Mouse (Mus musculus): ENCODE measurements around the gene Tmed3. TPM values are rescaled to one million over a fixed set of nuclear protein-coding genes. Genes with fewer than 3 reads are reported as not detected.

Gene Tmed3
- total and polyA plus RNA-seq, 3 experiments = 24.1 to 40.5 (median 26.4) TPM

DNA sequence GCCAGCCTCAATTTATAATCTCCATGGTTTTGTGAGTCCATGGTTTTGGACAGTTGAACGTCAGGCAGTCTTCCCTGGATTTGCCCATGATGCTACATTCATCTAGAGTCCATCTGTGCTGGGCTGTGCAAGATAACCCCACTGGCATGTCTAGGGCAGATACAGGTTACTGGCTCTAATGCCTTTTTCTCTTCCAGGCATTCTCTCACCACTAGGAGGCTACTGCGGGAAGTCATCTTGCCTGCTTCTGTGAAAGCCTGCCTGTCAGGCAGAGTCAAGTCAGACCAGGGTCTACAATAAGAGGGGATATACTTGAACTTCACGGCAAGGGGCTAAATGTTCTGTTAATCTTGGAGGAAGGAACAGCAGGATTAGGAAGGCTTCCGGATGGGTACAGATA is 2.0 kb upstream of the Tmed3 start:
- Histone ChIP-seq H3K9ac (ENCODE audit: low read depth, low read length) (no peak overlapping the region), H3K4me3 (no peak overlapping the region), H3K79me2 (replicated peaks; ENCODE audit: control insufficient read depth, insufficient read depth, low read length) (no peaks in the 10 kb centered on the region), H3K27me3 (ENCODE audit: control insufficient read depth, insufficient read depth, low read length) (no peaks in the 10 kb centered on the region), H3K27ac (no peak overlapping the region), H3K36me3 (ENCODE audit: control insufficient read depth, insufficient read depth, low read length) (no peaks in the 10 kb centered on the region), H3K4me1 (ENCODE audit: control insufficient read depth, insufficient read depth, low read length) (peaks cover 3% of the 10 kb centered on the region; the same call in 1 of the 2 replicates)
- TF ChIP-seq POLR2A (IDR thresholded peaks at IDR 0.05; ENCODE audit: insufficient read depth, low read depth, low read length) (no peak), EP300 (IDR thresholded peaks at IDR 0.05; ENCODE audit: insufficient read depth, low read depth, low read length) (no peak), CTCF (IDR thresholded peaks at IDR 0.05) (peak; percentile 68)
- intact Hi-C loops (cut with DNase I) = loop anchor here (5.0 to 10.0 kb wide), 2 partner anchors 85 to 268 kb away; no protein-coding TSS in a partner anchor
- WGBS = 14% methylated on average over 4 of the region's 4 CpGs
- no peak for DNase-seq

DNA sequence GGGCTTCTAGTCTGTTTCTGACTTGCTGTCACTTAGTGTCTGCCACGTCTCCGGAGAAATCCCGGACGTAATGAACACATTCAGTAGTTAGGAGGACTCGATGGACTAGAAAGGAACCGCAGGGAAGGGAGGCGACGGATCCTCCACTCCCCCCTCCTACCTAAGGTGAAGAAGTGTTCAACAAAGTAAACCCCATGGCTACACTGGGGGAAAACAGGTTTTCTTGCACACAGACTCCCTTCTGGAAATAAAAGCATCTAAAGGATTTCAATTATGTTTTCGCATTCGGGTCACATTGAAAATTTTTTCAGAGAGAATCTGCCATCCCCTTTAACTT is 297 bp upstream of the Tmed3 start:
- 7% methylated on average over 10 of the region's 10 CpGs for WGBS
- H3K4me3 ChIP-seq = peak overlapping the region; percentile 68
- H3K36me3 ChIP-seq (ENCODE audit: control insufficient read depth, insufficient read depth, low read length) = no peaks in the 10 kb centered on the region
- H3K27ac ChIP-seq = peak overlapping the region; percentile 81
- TF ChIP-seq CTCF (IDR thresholded peaks at IDR 0.05) (no peak), EP300 (IDR thresholded peaks at IDR 0.05; ENCODE audit: insufficient read depth, low read depth, low read length) (no peak), POLR2A (IDR thresholded peaks at IDR 0.05; ENCODE audit: insufficient read depth, low read depth, low read length) (no peak)
- intact Hi-C loops (cut with DNase I) = loop anchor here (5.0 to 10.0 kb wide), 2 partner anchors 87 to 270 kb away; no protein-coding TSS in a partner anchor
- H3K9ac ChIP-seq (ENCODE audit: low read depth, low read length) = peak overlapping the region; percentile 39
- H3K4me1 ChIP-seq (ENCODE audit: control insufficient read depth, insufficient read depth, low read length) = peaks cover 3% of the 10 kb centered on the region; the same call in 1 of the 2 replicates
- no peaks in the 10 kb centered on the region for H3K79me2 ChIP-seq (replicated peaks; ENCODE audit: control insufficient read depth, insufficient read depth, low read length)
- H3K27me3 ChIP-seq (ENCODE audit: control insufficient read depth, insufficient read depth, low read length) = no peaks in the 10 kb centered on the region
- no peak for DNase-seq

DNA sequence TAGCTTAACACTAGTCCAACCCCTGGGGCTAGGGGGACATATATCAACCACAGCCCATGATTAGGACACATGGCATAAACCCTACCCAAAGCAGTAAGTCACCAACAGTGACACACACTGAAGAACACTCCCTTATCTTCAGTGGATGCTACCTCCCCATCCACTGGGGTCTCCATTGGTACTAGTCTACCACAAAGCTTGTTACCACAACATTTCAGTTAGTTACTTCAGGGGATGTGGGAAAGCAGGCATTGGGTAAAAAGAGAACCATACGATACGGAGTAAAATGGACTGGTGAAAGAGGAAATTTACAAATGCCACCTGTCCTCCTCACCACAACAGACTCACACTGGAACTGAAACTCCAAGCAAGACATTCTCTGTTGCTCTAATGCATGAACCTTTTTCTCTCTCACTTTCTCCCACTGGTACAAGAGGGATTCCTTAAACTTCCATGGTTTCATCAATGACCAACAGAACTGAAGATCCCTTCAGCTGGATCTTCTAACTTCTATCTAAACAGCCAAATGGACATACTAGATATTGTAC is 3.9 kb downstream of the Tmed3 start:
- H3K79me2 ChIP-seq (replicated peaks; ENCODE audit: control insufficient read depth, insufficient read depth, low read length) = no peaks in the 10 kb centered on the region
- H3K27ac ChIP-seq = no peak overlapping the region
- intact Hi-C loops (cut with DNase I) = loop anchor here (10.0 kb wide), 1 partner anchor 274 kb away; no protein-coding TSS in a partner anchor
- TF ChIP-seq EP300 (IDR thresholded peaks at IDR 0.05; ENCODE audit: insufficient read depth, low read depth, low read length) (no peak), POLR2A (IDR thresholded peaks at IDR 0.05; ENCODE audit: insufficient read depth, low read depth, low read length) (no peak), CTCF (IDR thresholded peaks at IDR 0.05) (no peak)
- H3K9ac ChIP-seq (ENCODE audit: low read depth, low read length) = no peak overlapping the region
- no peak for DNase-seq
- peaks cover 2% of the 10 kb centered on the region; the same call in 1 of the 2 replicates for H3K4me1 ChIP-seq (ENCODE audit: control insufficient read depth, insufficient read depth, low read length)
- no peaks in the 10 kb centered on the region; the same call in 1 of the 2 replicates for H3K36me3 ChIP-seq (ENCODE audit: control insufficient read depth, insufficient read depth, low read length)
- H3K27me3 ChIP-seq (ENCODE audit: control insufficient read depth, insufficient read depth, low read length) = no peaks in the 10 kb centered on the region
- WGBS = 88% methylated on average over 2 of the region's 2 CpGs
- H3K4me3 ChIP-seq = no peak overlapping the region

DNA sequence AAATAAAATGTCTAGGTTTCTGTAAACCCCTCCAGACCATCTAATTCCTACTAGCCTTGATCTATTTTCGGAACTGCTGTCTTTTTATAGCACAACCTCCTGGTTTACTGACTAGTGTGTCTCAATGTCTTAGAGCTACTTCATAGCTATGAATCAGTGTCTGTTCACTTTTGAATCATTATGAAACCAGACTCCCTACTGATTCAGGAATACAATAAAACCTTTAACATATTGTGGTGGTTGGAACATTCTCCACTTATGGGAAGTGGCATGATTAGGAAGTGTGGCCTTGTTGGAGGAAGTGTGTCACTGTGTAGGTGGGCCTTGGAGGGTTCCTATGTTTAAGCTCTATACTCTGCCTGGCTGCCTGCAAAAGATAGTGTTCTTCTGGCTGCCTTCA is 9.7 kb downstream of the Tmed3 start:
- Histone ChIP-seq H3K79me2 (replicated peaks; ENCODE audit: control insufficient read depth, insufficient read depth, low read length) (no peaks in the 10 kb centered on the region), H3K36me3 (ENCODE audit: control insufficient read depth, insufficient read depth, low read length) (no peaks in the 10 kb centered on the region; the same call in 1 of the 2 replicates), H3K4me3 (no peak overlapping the region), H3K9ac (ENCODE audit: low read depth, low read length) (no peak overlapping the region), H3K27ac (no peak overlapping the region), H3K4me1 (ENCODE audit: control insufficient read depth, insufficient read depth, low read length) (no peaks in the 10 kb centered on the region), H3K27me3 (ENCODE audit: control insufficient read depth, insufficient read depth, low read length) (no peaks in the 10 kb centered on the region)
- TF ChIP-seq CTCF (IDR thresholded peaks at IDR 0.05) (no peak), EP300 (IDR thresholded peaks at IDR 0.05; ENCODE audit: insufficient read depth, low read depth, low read length) (no peak), POLR2A (IDR thresholded peaks at IDR 0.05; ENCODE audit: insufficient read depth, low read depth, low read length) (no peak)
- 62% methylated on average over 1 of the region's 1 CpGs for WGBS
- intact Hi-C loops (cut with DNase I) = no loop called here
- no peak for DNase-seq

DNA sequence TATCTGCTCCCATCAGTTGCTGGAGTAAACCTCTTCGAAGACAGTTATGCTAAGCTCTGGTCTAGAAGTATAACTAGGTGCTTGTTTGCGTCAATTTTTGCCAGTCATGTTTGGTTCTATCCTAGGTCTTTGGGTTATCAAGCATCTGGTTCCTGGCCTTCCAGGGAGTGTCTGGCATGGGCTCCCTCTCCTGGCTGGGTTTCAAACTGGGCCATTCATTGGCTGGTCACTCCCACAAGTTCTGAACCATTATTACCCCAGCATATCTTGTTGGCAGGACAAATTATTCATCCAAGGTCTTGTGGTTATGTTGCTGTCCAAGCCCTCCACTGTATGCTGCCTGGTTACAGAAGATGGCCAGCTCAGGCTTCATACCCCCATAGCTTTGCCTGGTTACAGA is 11.2 kb downstream of the Tmed3 start:
- H3K4me3 ChIP-seq = no peak overlapping the region
- H3K27me3 ChIP-seq (ENCODE audit: control insufficient read depth, insufficient read depth, low read length) = no peaks in the 10 kb centered on the region
- no peaks in the 10 kb centered on the region for H3K79me2 ChIP-seq (replicated peaks; ENCODE audit: control insufficient read depth, insufficient read depth, low read length)
- intact Hi-C loops (cut with DNase I) = no loop called here
- TF ChIP-seq EP300 (IDR thresholded peaks at IDR 0.05; ENCODE audit: insufficient read depth, low read depth, low read length) (no peak), CTCF (IDR thresholded peaks at IDR 0.05) (no peak), POLR2A (IDR thresholded peaks at IDR 0.05; ENCODE audit: insufficient read depth, low read depth, low read length) (no peak)
- H3K9ac ChIP-seq (ENCODE audit: low read depth, low read length) = no peak overlapping the region
- H3K36me3 ChIP-seq (ENCODE audit: control insufficient read depth, insufficient read depth, low read length) = no peaks in the 10 kb centered on the region; the same call in 1 of the 2 replicates
- WGBS = 59% methylated on average over 2 of the region's 2 CpGs
- no peaks in the 10 kb centered on the region for H3K4me1 ChIP-seq (ENCODE audit: control insufficient read depth, insufficient read depth, low read length)
- DNase-seq = no peak
- no peak overlapping the region for H3K27ac ChIP-seq

DNA sequence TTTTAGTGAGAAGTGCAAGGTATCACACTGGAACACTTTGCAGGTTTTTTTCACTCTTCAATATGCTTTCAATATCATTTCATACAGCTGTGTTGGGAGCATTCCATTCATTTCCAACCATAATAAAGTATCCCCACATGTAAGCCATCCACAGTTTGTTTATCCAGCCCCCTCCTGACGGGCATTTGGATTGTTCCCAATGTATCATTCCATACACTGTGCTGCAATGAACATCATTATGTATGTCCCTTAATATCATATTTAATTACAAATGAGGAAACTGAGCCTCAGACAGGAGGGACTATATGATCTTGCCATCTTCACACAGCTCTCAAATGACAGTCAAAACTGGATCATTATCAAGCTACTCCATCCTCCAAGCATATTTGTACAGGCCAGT is 15.7 kb downstream of the Tmed3 start:
- no peak overlapping the region for H3K27ac ChIP-seq
- TF ChIP-seq CTCF (IDR thresholded peaks at IDR 0.05) (no peak), EP300 (IDR thresholded peaks at IDR 0.05; ENCODE audit: insufficient read depth, low read depth, low read length) (no peak), POLR2A (IDR thresholded peaks at IDR 0.05; ENCODE audit: insufficient read depth, low read depth, low read length) (no peak)
- H3K79me2 ChIP-seq (replicated peaks; ENCODE audit: control insufficient read depth, insufficient read depth, low read length) = no peaks in the 10 kb centered on the region
- DNase-seq = no peak
- H3K36me3 ChIP-seq (ENCODE audit: control insufficient read depth, insufficient read depth, low read length) = no peaks in the 10 kb centered on the region
- intact Hi-C loops (cut with DNase I) = no loop called here
- no peak overlapping the region for H3K9ac ChIP-seq (ENCODE audit: low read depth, low read length)
- no peaks in the 10 kb centered on the region for H3K4me1 ChIP-seq (ENCODE audit: control insufficient read depth, insufficient read depth, low read length)
- no peaks in the 10 kb centered on the region for H3K27me3 ChIP-seq (ENCODE audit: control insufficient read depth, insufficient read depth, low read length)
- no peak overlapping the region for H3K4me3 ChIP-seq
- 36% methylated on average over 1 of the region's 1 CpGs for WGBS

Data from heart, adult 2 months (tissue).